Mouse (Mus musculus) monocyte, adult 5-6 weeks (primary cell): ENCODE results near the gene Tarbp2. TPM values are rescaled to one million over a fixed set of nuclear protein-coding genes. Genes with fewer than 3 reads are reported as not detected.

Experiments
- ATAC-seq: fragments of 153-309, 156-312 bp; replicated peaks from 2 replicates; pipeline ENCODE4 v1.8.0; 2017; ENCODE audit warnings: mild to moderate bottlenecking; ENCODE audit not compliant: low TSS enrichment, insufficient number of reproducible peaks, severe bottlenecking, poor library complexity, low FRiP score
- total RNA-seq: library from RNA; stranded (forward); fragments of 200-1000, 200-491, 200-594 nt; gene quantifications from 3 replicates; pipeline ENCODE4 v1.2.3, GENCODE M21; 2017

The Tarbp2 gene
- total RNA-seq, 1 experiment from 2014 or later, result 20.8 TPM

GRCm38 (mm10) chr15:102562491-102562890 lies 44.5 kb downstream of the Tarbp2 start:
- ATAC-seq, result no peak

- ATAC-seq, result no peak
These were observed 45.1 kb downstream of the Tarbp2 start for GRCm38 (mm10) chr15:102563061-102563460.

GRCm38 (mm10) chr15:102563681-102564080 lies 45.7 kb downstream of the Tarbp2 start:
- ATAC-seq, result no peak

- no peak for ATAC-seq
These were observed 49.9 kb downstream of the Tarbp2 start for GRCm38 (mm10) chr15:102567849-102568248.

GRCm38 (mm10) chr15:102572081-102572480 lies 54.1 kb downstream of the Tarbp2 start:
- no peak for ATAC-seq

Other genes starting within 250 kb of the Tarbp2 start
- not detected in 3 replicates for gene Gm9918, start 247.6 kb upstream of the Tarbp2 start, total RNA-seq
- gene Mfsd5, start 238.7 kb upstream of the Tarbp2 start, total RNA-seq, result 30.1 to 39.1 TPM (median 34.0 TPM) in 3 replicates
- gene Espl1, start 221.9 kb upstream of the Tarbp2 start, total RNA-seq, result 0.76 to 4.6 TPM (median 4.0 TPM) in 3 replicates
- gene Pfdn5, start 192.1 kb upstream of the Tarbp2 start, total RNA-seq, result 576 to 776 TPM (median 626 TPM) in 3 replicates
- 20.0 to 37.9 TPM (median 27.2 TPM) in 3 replicates for gene Myg1, start 186.5 kb upstream of the Tarbp2 start, total RNA-seq
- gene Aaas, start 167.4 kb upstream of the Tarbp2 start, total RNA-seq, result 16.5 to 50.9 TPM (median 46.2 TPM) in 3 replicates
- not detected in 3 replicates for gene Sp7, start 151.0 kb upstream of the Tarbp2 start, total RNA-seq
- 66.1 to 99.7 TPM (median 74.8 TPM) in 3 replicates for gene Sp1, start 112.0 kb upstream of the Tarbp2 start, total RNA-seq
- gene Amhr2, start 72.8 kb upstream of the Tarbp2 start, total RNA-seq, result 0.86 TPM in 1 of 3 replicates, not detected in the others
- gene Prr13, start 59.2 kb upstream of the Tarbp2 start, total RNA-seq, result 233 to 280 TPM (median 259 TPM) in 3 replicates
- gene Pcbp2, start 47.7 kb upstream of the Tarbp2 start, total RNA-seq, result 106 to 183 TPM (median 119 TPM) in 3 replicates
- not detected in 3 replicates for gene Gm10337, start 14.5 kb upstream of the Tarbp2 start, total RNA-seq
- 0.32 to 1.2 TPM (median 0.97 TPM) in 3 replicates for gene Map3k12, start 1.1 kb upstream of the Tarbp2 start, total RNA-seq
- gene Npff, start 6.8 kb downstream of the Tarbp2 start, total RNA-seq, result 2.3 to 5.9 TPM in 2 of 3 replicates, not detected in the other
- not detected in 3 replicates for gene Gm28047, start 106.9 kb downstream of the Tarbp2 start, total RNA-seq
- gene Atf7, start 107.3 kb downstream of the Tarbp2 start, total RNA-seq, result 26.9 to 70.4 TPM (median 29.2 TPM) in 3 replicates
- 6.6 to 11.6 TPM (median 11.3 TPM) in 3 replicates for gene Atp5g2, start 154.2 kb downstream of the Tarbp2 start, total RNA-seq
- 34.7 to 46.4 TPM (median 44.7 TPM) in 3 replicates for gene Calcoco1, start 204.0 kb downstream of the Tarbp2 start, total RNA-seq